Mouse (Mus musculus) hindbrain, embryonic 15.5 days (tissue): ENCODE results near the gene Dusp3. TPM values are rescaled to one million over a fixed set of nuclear protein-coding genes. Genes with fewer than 3 reads are reported as not detected.
"Not testable (repeated sequence)": the region's sequence is repeated elsewhere in the genome, so short reads cannot be mapped to it uniquely, and the experiment has no call there.

Experiments used
- ATAC-seq: fragments of 200-750 bp; cut with Nextera tagmentation; 2 replicates; pipeline ENCODE4 v1.8.0; 2017; ENCODE audit warnings: low read depth, moderate number of reproducible peaks, moderate TSS enrichment; ENCODE audit not compliant: low FRiP score
- H3K27ac ChIP-seq: fragments of 300-500 bp; sonication (generic); replicated peaks from 2 replicates; pipeline ENCODE4 v1.5.1; 2015; ENCODE audit warnings: mild to moderate bottlenecking, inconsistent platforms
- H3K27me3 ChIP-seq: fragments of 300-500 bp; sonication (generic); 2 replicates; pipeline ENCODE4 v1.6.1; 2015; ENCODE audit warnings: control low read depth, inconsistent platforms
- H3K36me3 ChIP-seq: fragments of 300-500 bp; sonication (generic); 2 replicates; pipeline ENCODE4 v1.6.1; 2015; ENCODE audit warnings: control low read depth, inconsistent platforms
- H3K4me1 ChIP-seq: fragments of 300-500 bp; sonication (generic); replicated peaks from 2 replicates; pipeline ENCODE4 v1.6.1; 2015; ENCODE audit warnings: control low read depth, inconsistent platforms
- H3K4me2 ChIP-seq: fragments of 300-500 bp; sonication (generic); 2 replicates; pipeline ENCODE4 v1.6.1; 2015; ENCODE audit warnings: moderate library complexity, mild to moderate bottlenecking, inconsistent platforms
- H3K4me3 ChIP-seq: fragments of 300-500 bp; sonication (generic); 2 replicates; pipeline ENCODE4 v1.5.1; 2015; ENCODE audit warnings: mild to moderate bottlenecking, inconsistent platforms
- H3K9ac ChIP-seq: fragments of 300-500 bp; sonication (generic); 2 replicates; pipeline ENCODE4 v1.6.1; 2015; ENCODE audit warnings: inconsistent platforms
- H3K9me3 ChIP-seq: fragments of 300-500 bp; sonication (generic); 2 replicates; pipeline ENCODE4 v1.6.1; 2016; ENCODE audit warnings: control low read depth, inconsistent platforms
- WGBS: fragments of 180-500 bp; shearing (Covaris S2); methylation state at CpG from one replicate; pipeline ENCODE4 v1.1.7; 2015; 5-methylcytosine and 5-hydroxymethylcytosine counted together
- polyA plus RNA-seq: library from polyadenylated mRNA; unstranded; fragments of >200 nt; fragmentation: Nextera tagmentation; extraction: Ambion mirVana; gene quantifications from 2 replicates; pipeline ENCODE4 v1.2.1, GENCODE M21; 2015

Gene Dusp3
- polyA plus RNA-seq, 1 experiment from 2014 or later: 25.9 TPM

- H3K36me3 ChIP-seq, ATAC-seq, H3K27ac ChIP-seq, H3K4me3 ChIP-seq, H3K9ac ChIP-seq, H3K9me3 ChIP-seq, H3K27me3 ChIP-seq: not testable (repeated sequence)
- peaks cover 20% of the 10 kb centered on the region for H3K4me1 ChIP-seq
- H3K4me2 ChIP-seq: peak overlapping the region; percentile 92; the same call in 1 of the 2 replicates
- 65% methylated on average over 6 of the region's 6 CpGs for WGBS
Observed at GRCm38 (mm10) chr11:101985450-101985849, 1.4 kb downstream of the Dusp3 start.

- Histone ChIP-seq H3K4me3 (peak within 1 kb of the TSS; percentile 59), H3K4me1 (peaks cover 20% of the 10 kb centered on the region), H3K9me3 (no peaks in the 10 kb centered on the region), H3K36me3 (no peaks in the 10 kb centered on the region), H3K4me2 (peak within 1 kb of the TSS; percentile 92), H3K9ac (peak within 1 kb of the TSS; percentile 69), H3K27ac (peak within 1 kb of the TSS; percentile 85), H3K27me3 (no peaks in the 10 kb centered on the region)
- ATAC-seq: peak; percentile 84
- WGBS: 1% methylated on average over 68 of the region's 71 CpGs
Observed at GRCm38 (mm10) chr11:101984054-101985025, 2.5 kb downstream of the Dusp3 start, which contains the start of gene Cfap97d1. Gene Cfap97d1 (plus strand): TSS chr11:101984279.

- peak overlapping the region; percentile 85; the same call in 1 of the 2 replicates for H3K27ac ChIP-seq
- 71% methylated on average over 10 of the region's 10 CpGs for WGBS
- no peaks in the 10 kb centered on the region for H3K36me3 ChIP-seq
- H3K9ac ChIP-seq: no peak overlapping the region
- H3K9me3 ChIP-seq: no peaks in the 10 kb centered on the region
- peak overlapping the region; percentile 59 for H3K4me3 ChIP-seq
- no peaks in the 10 kb centered on the region for H3K27me3 ChIP-seq
- ATAC-seq: no peak
- H3K4me1 ChIP-seq: peaks cover 20% of the 10 kb centered on the region
- H3K4me2 ChIP-seq: peak overlapping the region; percentile 92
Observed at GRCm38 (mm10) chr11:101983431-101983921, 3.3 kb downstream of the Dusp3 start.

- no peak overlapping the region for H3K27ac ChIP-seq
- 80% methylated on average over 5 of the region's 6 CpGs for WGBS
- ATAC-seq: no peak
Observed at GRCm38 (mm10) chr11:101982981-101983411, 3.8 kb downstream of the Dusp3 start.

DNA sequence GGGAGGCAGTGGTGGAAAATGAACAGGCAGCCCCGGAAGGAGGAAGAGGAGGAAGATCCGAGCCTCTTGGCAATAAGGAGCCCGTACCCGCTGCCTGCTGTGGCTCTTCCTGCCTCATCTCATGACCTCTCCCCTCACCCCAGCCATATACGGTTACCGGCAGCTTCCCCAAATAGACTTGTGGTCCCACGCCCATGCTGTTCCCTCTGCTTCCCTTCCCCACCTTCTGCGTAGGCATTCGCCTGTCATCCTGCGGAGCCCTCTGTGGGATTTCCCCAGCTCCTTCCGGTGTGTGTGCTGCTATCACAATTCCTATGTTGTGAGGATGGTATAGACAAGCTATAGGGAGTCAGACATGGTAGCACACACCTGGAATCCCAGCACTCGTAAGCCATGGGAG is 5.0 kb downstream of the Dusp3 start:
- Histone ChIP-seq H3K4me1 (peaks cover 20% of the 10 kb centered on the region), H3K9me3 (no peaks in the 10 kb centered on the region), H3K36me3 (no peaks in the 10 kb centered on the region), H3K27me3 (no peaks in the 10 kb centered on the region), H3K4me2 (no peak overlapping the region), H3K27ac (no peak overlapping the region), H3K4me3 (no peak overlapping the region), H3K9ac (no peak overlapping the region)
- WGBS: 85% methylated on average over 12 of the region's 12 CpGs
- no peak for ATAC-seq

More at GRCm38 (mm10) chr11:101982981-101983411, 3.8 kb downstream of the Dusp3 start:
- Histone ChIP-seq H3K27me3 (no peaks in the 10 kb centered on the region), H3K4me1 (peaks cover 20% of the 10 kb centered on the region), H3K4me3 (no peak overlapping the region), H3K9ac (no peak overlapping the region), H3K9me3 (no peaks in the 10 kb centered on the region), H3K36me3 (no peaks in the 10 kb centered on the region), H3K4me2 (peak overlapping the region; percentile 92)

- WGBS: 82% methylated on average over 9 of the region's 9 CpGs
- H3K36me3 ChIP-seq: no peaks in the 10 kb centered on the region
- ATAC-seq: no peak
- H3K9ac ChIP-seq: no peak overlapping the region
- H3K27me3 ChIP-seq: no peaks in the 10 kb centered on the region
- peaks cover 17% of the 10 kb centered on the region for H3K4me1 ChIP-seq
- H3K9me3 ChIP-seq: no peaks in the 10 kb centered on the region
- no peak overlapping the region for H3K4me2 ChIP-seq
- H3K4me3 ChIP-seq: no peak overlapping the region
- no peak overlapping the region for H3K27ac ChIP-seq
Observed at GRCm38 (mm10) chr11:101980603-101981157, 6.1 kb downstream of the Dusp3 start.

GRCm38 (mm10) chr11:101979140-101979539 is 7.7 kb downstream of the Dusp3 start:
- WGBS: 79% methylated on average over 5 of the region's 5 CpGs
- no peak overlapping the region for H3K9ac ChIP-seq
- no peak overlapping the region for H3K27ac ChIP-seq

DNA sequence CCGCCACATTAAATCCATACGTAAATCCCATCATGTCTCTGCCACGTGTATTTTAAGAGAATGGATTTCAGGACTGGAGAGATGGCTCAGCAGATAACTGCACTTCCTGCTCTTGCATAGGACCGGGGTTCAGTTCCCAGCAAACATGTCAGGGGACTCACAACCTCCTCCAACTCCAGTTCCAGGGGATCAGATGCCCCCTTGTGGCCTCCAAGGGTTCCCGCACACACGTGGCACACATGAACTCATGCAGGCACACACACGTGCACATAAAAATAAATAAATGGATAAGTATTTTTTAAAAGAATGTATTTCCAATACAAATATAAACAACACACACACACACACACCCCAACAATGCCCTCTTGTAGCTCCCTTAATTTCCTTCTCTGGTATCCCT is 9.9 kb downstream of the Dusp3 start:
- H3K27me3 ChIP-seq: no peaks in the 10 kb centered on the region
- H3K27ac ChIP-seq: no peak overlapping the region
- H3K4me2 ChIP-seq: no peak overlapping the region
- H3K9me3 ChIP-seq: no peaks in the 10 kb centered on the region
- no peak overlapping the region for H3K4me3 ChIP-seq
- WGBS: 97% methylated on average over 7 of the region's 7 CpGs
- H3K4me1 ChIP-seq: no peaks in the 10 kb centered on the region
- no peaks in the 10 kb centered on the region for H3K36me3 ChIP-seq
- H3K9ac ChIP-seq: no peak overlapping the region
- no peak for ATAC-seq

More at GRCm38 (mm10) chr11:101979140-101979539, 7.7 kb downstream of the Dusp3 start:
- no peak overlapping the region for H3K4me2 ChIP-seq
- no peaks in the 10 kb centered on the region for H3K9me3 ChIP-seq
- peaks cover 10% of the 10 kb centered on the region for H3K4me1 ChIP-seq
- H3K4me3 ChIP-seq: no peak overlapping the region
- H3K36me3 ChIP-seq: no peaks in the 10 kb centered on the region
- no peak for ATAC-seq
- H3K27me3 ChIP-seq: no peaks in the 10 kb centered on the region

- Histone ChIP-seq H3K27me3 (no peaks in the 10 kb centered on the region), H3K4me2 (no peak overlapping the region), H3K27ac (no peak overlapping the region), H3K9ac (no peak overlapping the region), H3K4me1 (no peaks in the 10 kb centered on the region), H3K9me3 (no peaks in the 10 kb centered on the region), H3K4me3 (no peak overlapping the region), H3K36me3 (no peaks in the 10 kb centered on the region)
- ATAC-seq: no peak
- 55% methylated on average over 9 of the region's 9 CpGs for whole genome bisulfite sequencing
Observed at GRCm38 (mm10) chr11:101974923-101975322, 11.9 kb downstream of the Dusp3 start.

GRCm38 (mm10) chr11:101974181-101974580 is 12.6 kb downstream of the Dusp3 start:
- Histone ChIP-seq H3K4me3 (no peak overlapping the region), H3K4me1 (no peaks in the 10 kb centered on the region), H3K27ac (no peak overlapping the region), H3K9ac (no peak overlapping the region), H3K4me2 (no peak overlapping the region), H3K36me3 (no peaks in the 10 kb centered on the region), H3K9me3 (no peaks in the 10 kb centered on the region), H3K27me3 (no peaks in the 10 kb centered on the region)
- ATAC-seq: no peak
- 52% methylated on average over 6 of the region's 6 CpGs for WGBS

DNA sequence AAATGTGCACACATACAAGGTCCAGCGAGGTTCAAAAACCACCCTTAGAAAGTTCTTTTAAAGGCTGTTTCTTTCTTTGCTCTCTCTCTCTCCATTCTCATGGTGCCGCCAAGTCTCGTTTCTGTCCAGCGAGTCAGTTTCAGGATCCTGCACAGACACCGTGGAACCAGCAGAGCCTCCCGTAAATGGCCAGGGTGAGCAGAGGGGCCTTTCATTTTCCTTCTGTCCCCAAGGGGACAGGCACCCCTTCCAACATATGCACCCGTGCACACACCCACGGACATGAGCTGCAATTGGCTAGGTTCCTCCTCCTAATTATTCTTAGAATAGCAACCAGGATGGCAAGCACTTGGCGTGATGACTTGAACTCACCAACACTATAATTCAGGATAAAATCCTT is 13.3 kb downstream of the Dusp3 start:
- no peak overlapping the region for H3K27ac ChIP-seq
- H3K27me3 ChIP-seq: no peaks in the 10 kb centered on the region
- 78% methylated on average over 9 of the region's 9 CpGs for WGBS
- no peak overlapping the region for H3K4me2 ChIP-seq
- no peaks in the 10 kb centered on the region for H3K9me3 ChIP-seq
- ATAC-seq: no peak
- H3K36me3 ChIP-seq: no peaks in the 10 kb centered on the region
- H3K9ac ChIP-seq: no peak overlapping the region
- no peak overlapping the region for H3K4me3 ChIP-seq
- peaks cover 3% of the 10 kb centered on the region for H3K4me1 ChIP-seq

DNA sequence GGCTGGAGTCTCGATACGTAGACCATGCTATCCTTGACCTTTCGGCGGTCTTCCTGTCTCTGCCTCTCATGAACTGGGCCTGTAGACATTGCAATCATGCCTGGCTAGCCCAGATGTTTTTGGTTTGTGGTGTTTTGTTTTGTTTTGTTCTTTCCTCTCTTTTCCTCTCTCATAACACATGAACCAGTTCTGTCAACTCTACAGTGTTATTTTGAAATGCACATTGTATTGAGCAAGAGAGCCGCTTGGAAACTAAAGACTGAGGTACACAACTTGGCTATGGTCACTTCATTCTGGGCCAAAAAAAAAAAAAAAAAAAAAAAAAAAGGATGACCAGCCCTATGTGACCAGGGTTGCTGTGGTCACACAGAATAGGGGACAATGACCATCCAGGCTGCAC is 14.2 kb downstream of the Dusp3 start:
- Histone ChIP-seq H3K4me1 (peaks cover 4% of the 10 kb centered on the region), H3K9ac (no peak overlapping the region)

More for the DNA sequence above, 14.2 kb downstream of the Dusp3 start:
- no peaks in the 10 kb centered on the region for H3K27me3 ChIP-seq
- H3K36me3 ChIP-seq: no peaks in the 10 kb centered on the region
- H3K4me3 ChIP-seq: no peak overlapping the region
- 92% methylated on average over 5 of the region's 5 CpGs for WGBS
- ATAC-seq: no peak
- H3K9me3 ChIP-seq: no peaks in the 10 kb centered on the region
- no peak overlapping the region for H3K27ac ChIP-seq
- H3K4me2 ChIP-seq: no peak overlapping the region
